Mouse (Mus musculus) ES-E14 (cell line): ENCODE measurements around the gene Klhdc10.

Experiments
- HCFC1 ChIP-seq: IDR thresholded peaks from 2 replicates; pipeline ENCODE4 v1.6.1; 2012; ENCODE audit warnings: low read length, inconsistent platforms, borderline replicate concordance; ENCODE audit not compliant: insufficient read depth
- MAFK ChIP-seq: IDR thresholded peaks from 2 replicates; pipeline ENCODE4 v1.6.1; 2014; ENCODE audit warnings: mild to moderate bottlenecking, low read depth, low read length, inconsistent platforms; ENCODE audit not compliant: insufficient read depth
- ZNF384 ChIP-seq: IDR thresholded peaks from 2 replicates; pipeline ENCODE4 v1.6.1; 2012; ENCODE audit warnings: low read depth, low read length, inconsistent platforms

DNA sequence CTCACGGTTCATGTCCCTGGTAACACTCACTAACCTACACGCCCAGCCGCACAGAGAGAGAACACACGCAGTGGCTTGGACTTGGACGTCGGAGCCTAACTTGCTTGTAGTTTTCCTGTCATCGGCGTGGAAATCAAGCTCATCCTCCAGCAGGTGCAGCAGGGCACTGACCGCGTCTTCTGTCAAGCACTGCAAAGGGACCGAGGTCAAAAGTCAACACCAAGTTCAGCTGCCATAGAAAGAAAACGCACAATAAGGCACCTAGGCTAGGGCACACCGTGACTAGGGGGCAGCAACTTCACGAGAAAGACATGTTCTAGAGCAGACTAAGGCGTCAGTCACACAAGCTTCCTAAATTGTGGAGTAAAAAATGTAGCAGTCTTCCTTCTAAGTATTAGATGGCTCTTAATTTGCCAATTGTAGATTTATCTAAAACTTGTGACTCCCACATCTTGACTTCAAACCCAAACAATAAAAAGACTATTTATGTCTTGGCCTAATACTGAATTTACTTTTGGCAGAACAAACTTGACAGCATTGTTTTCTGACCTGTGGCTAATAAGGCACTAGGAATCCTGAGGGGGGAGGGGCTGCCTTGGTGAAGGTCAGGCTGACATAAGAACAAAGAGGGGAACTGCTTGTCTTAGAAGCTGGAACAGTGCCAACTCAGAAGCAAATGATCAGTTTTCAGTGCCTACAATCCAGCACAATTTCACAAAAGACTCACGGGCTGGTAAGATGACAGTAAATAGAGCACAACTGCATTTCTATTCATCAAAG is 26.7 kb upstream of the Klhdc10 start:
- no peak for TF ChIP-seq MAFK
- no peak for TF ChIP-seq ZNF384
- TF ChIP-seq HCFC1 = no peak
